Mouse (Mus musculus): ENCODE data around the gene 1700029F12Rik.

DNA sequence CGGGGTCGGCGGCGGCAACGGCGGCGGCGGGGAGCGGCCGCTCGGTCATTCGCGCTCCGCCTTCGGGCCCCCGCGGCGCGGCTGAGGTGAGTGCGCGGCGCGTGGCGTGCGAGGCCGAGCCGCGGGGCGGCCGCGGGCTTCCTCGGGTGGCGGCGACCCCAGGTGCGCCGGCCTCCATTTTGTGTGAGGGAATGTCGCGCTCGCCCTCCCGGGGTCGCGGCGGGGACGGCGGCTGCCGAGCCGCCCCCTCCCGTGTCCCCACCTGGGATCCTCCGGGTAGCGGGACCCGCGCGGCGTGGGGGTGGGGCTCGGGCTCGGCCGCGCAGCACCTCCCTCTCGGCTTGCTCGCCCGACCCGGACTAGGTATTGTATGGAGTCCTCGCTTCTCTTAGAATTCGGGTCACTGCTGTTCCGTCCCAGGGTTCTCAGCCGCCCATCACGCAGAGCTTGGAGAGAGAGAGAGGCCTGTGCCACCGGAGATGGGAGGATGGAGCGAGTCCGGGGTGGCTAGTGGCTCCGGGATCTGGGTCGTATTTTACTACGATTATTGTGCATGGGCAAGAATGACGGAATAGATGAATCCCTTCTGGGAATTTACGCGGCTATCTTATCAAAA, 37.6 kb upstream of the 1700029F12Rik start:
- no peak for TF ChIP-seq CTCF (IDR thresholded peaks at IDR 0.05; ENCODE audit: control insufficient read depth, insufficient read depth, insufficient read length)
- TF ChIP-seq USF1 (IDR thresholded peaks at IDR 0.05; ENCODE audit: low read depth) = no peak
- no peak for TF ChIP-seq CEBPB (IDR thresholded peaks at IDR 0.05; ENCODE audit: low read depth)
- no peak for TF ChIP-seq MAX (IDR thresholded peaks at IDR 0.05)
- TF ChIP-seq FOSL1 (IDR thresholded peaks at IDR 0.05; ENCODE audit: insufficient read depth, low read length, poor library complexity, severe bottlenecking) = no peak
- TF ChIP-seq MYOG (IDR thresholded peaks at IDR 0.05; ENCODE audit: control insufficient read depth, extremely low read depth, insufficient read length) = no peak
